Mouse (Mus musculus): ENCODE results near the gene Alpi.

DNA sequence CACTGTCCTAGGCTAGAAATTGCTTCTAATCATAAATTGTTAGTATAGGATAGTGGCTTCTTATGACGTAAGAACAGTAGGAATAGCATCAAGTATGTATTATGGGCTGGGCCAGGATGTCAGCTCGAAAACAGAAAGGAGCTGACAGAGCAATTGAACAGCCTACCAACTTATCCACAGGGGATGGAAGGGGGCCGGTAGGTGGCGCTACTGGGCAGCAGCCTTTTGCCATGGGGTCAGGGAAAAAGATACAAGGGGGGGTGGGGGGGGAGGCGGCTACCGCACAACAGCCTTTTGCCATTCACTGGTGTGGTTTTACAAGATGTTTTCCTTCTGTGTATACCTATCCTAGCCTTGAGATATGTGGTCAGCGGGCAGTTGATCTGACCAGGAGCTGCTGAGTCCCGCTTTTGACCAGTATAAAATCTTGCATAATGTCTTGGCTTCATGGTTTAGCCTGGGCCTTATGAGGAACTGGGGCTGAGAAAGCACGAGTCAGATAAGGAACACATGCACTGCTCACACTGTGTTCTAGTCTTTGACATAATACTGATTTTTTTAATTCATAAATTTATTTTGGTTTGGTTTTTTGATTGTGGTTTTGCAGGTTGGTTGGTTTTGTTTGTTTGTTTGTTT lies 10.4 kb upstream of the Alpi start:
- no peak for TF ChIP-seq POLR2A (IDR thresholded peaks at IDR 0.05; ENCODE audit: borderline replicate concordance, extremely low read depth, insufficient read depth, insufficient read length, poor library complexity, severe bottlenecking)
- TF ChIP-seq CTCF (IDR thresholded peaks at IDR 0.05; ENCODE audit: borderline replicate concordance, extremely low read depth, insufficient read depth, insufficient read length): peak; percentile 45; the same call in 1 of the 2 replicates
